Mouse (Mus musculus): ENCODE measurements at regions not wholly inside any gene's neighbourhood (a gene's known extent, or its start where the extent isn't known, plus 50 kb on each side); places are given as distances from the start of the nearest gene placed in this dataset.

DNA sequence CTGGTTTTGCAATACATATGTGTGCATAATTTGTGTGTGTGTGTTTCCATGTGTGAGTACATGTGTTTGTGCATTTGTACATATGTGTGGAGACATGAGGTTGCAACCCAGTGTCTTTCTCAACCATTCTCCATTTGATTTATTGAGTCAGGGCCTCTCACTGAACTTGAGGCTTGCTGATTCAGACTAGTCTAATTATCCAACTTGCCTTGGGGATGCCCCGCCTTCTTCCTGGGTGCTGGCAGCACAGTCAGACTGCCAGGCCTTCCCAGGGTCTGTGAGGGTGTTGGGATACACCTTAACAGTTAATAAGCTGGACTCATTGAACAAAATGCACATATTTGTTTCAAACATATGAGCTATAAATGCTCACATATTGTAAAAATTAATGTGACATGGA, 56.1 kb upstream of the Pde7b start:
- TF ChIP-seq EP300 (IDR thresholded peaks at IDR 0.05; ENCODE audit: low read depth) (no peak), CTCF (IDR thresholded peaks at IDR 0.05; ENCODE audit: low read depth) (no peak)

Data from liver, embryonic 14.5 days (tissue).